Mouse (Mus musculus): ENCODE data around the gene Smyd5.

The Smyd5 gene

GRCm38 (mm10) chr6:85431842-85432431 is at the start of gene Smyd5:
TSS of gene Smyd5 (plus strand) at chr6:85431989.
- in situ Hi-C loops (cut with MboI; ENCODE audit: low pct_unique_long_range_greater_than_20kb in 1 of 2, low sequenced_read_pairs in 2 of 2, unreplicated experiment in 1 of 2) = no loop called here

GRCm38 (mm10) chr6:85382791-85383190 is 49.0 kb upstream of the Smyd5 start:
- in situ Hi-C loops (cut with MboI; ENCODE audit: low pct_unique_long_range_greater_than_20kb in 1 of 2, low sequenced_read_pairs in 2 of 2, unreplicated experiment in 1 of 2) = no loop called here

- in situ Hi-C loops (cut with MboI; ENCODE audit: low pct_unique_long_range_greater_than_20kb in 1 of 2, low sequenced_read_pairs in 2 of 2, unreplicated experiment in 1 of 2) = loop anchor here in 1 of 2 experiments (5.0 kb wide), 1 partner anchor 41 kb away; no protein-coding TSS in a partner anchor
Observed at GRCm38 (mm10) chr6:85388608-85389007, 43.2 kb upstream of the Smyd5 start.

GRCm38 (mm10) chr6:85391803-85392202 is 40.0 kb upstream of the Smyd5 start:
- in situ Hi-C loops (cut with MboI; ENCODE audit: low pct_unique_long_range_greater_than_20kb in 1 of 2, low sequenced_read_pairs in 2 of 2, unreplicated experiment in 1 of 2) = no loop called here

GRCm38 (mm10) chr6:85395360-85395759 is 36.4 kb upstream of the Smyd5 start:
- in situ Hi-C loops (cut with MboI; ENCODE audit: low pct_unique_long_range_greater_than_20kb in 1 of 2, low sequenced_read_pairs in 2 of 2, unreplicated experiment in 1 of 2) = no loop called here

GRCm38 (mm10) chr6:85397165-85397564 is 34.6 kb upstream of the Smyd5 start:
- in situ Hi-C loops (cut with MboI; ENCODE audit: low pct_unique_long_range_greater_than_20kb in 1 of 2, low sequenced_read_pairs in 2 of 2, unreplicated experiment in 1 of 2) = no loop called here

GRCm38 (mm10) chr6:85399715-85400114 is 32.1 kb upstream of the Smyd5 start:
- in situ Hi-C loops (cut with MboI; ENCODE audit: low pct_unique_long_range_greater_than_20kb in 1 of 2, low sequenced_read_pairs in 2 of 2, unreplicated experiment in 1 of 2) = loop anchor here in 1 of 2 experiments (10.0 kb wide), 1 partner anchor 255 kb away; no protein-coding TSS in a partner anchor

- in situ Hi-C loops (cut with MboI; ENCODE audit: low pct_unique_long_range_greater_than_20kb in 1 of 2, low sequenced_read_pairs in 2 of 2, unreplicated experiment in 1 of 2) = loop anchor here in 1 of 2 experiments (10.0 kb wide), 1 partner anchor 258 kb away; no protein-coding TSS in a partner anchor
Observed at GRCm38 (mm10) chr6:85402613-85403012, 29.2 kb upstream of the Smyd5 start.

GRCm38 (mm10) chr6:85403039-85403438 is 28.8 kb upstream of the Smyd5 start:
- in situ Hi-C loops (cut with MboI; ENCODE audit: low pct_unique_long_range_greater_than_20kb in 1 of 2, low sequenced_read_pairs in 2 of 2, unreplicated experiment in 1 of 2) = loop anchor here in 1 of 2 experiments (10.0 kb wide), 1 partner anchor 258 kb away; no protein-coding TSS in a partner anchor

GRCm38 (mm10) chr6:85409003-85409402 is 22.8 kb upstream of the Smyd5 start:
- in situ Hi-C loops (cut with MboI; ENCODE audit: low pct_unique_long_range_greater_than_20kb in 1 of 2, low sequenced_read_pairs in 2 of 2, unreplicated experiment in 1 of 2) = loop anchor here in 1 of 2 experiments (10.0 kb wide), 1 partner anchor 264 kb away; no protein-coding TSS in a partner anchor

- in situ Hi-C loops (cut with MboI; ENCODE audit: low pct_unique_long_range_greater_than_20kb in 1 of 2, low sequenced_read_pairs in 2 of 2, unreplicated experiment in 1 of 2) = loop anchor here (5.0 to 10.0 kb wide), 2 partner anchors 249 to 266 kb away; no protein-coding TSS in a partner anchor
Observed at GRCm38 (mm10) chr6:85410771-85411273, 21.0 kb upstream of the Smyd5 start.

GRCm38 (mm10) chr6:85415829-85416228 is 16.0 kb upstream of the Smyd5 start:
- in situ Hi-C loops (cut with MboI; ENCODE audit: low pct_unique_long_range_greater_than_20kb in 1 of 2, low sequenced_read_pairs in 2 of 2, unreplicated experiment in 1 of 2) = loop anchor here in 1 of 2 experiments (10.0 kb wide), 1 partner anchor 271 kb away; no protein-coding TSS in a partner anchor

GRCm38 (mm10) chr6:85419150-85419549 is 12.6 kb upstream of the Smyd5 start:
- in situ Hi-C loops (cut with MboI; ENCODE audit: low pct_unique_long_range_greater_than_20kb in 1 of 2, low sequenced_read_pairs in 2 of 2, unreplicated experiment in 1 of 2) = loop anchor here in 1 of 2 experiments (10.0 kb wide), 1 partner anchor 274 kb away; no protein-coding TSS in a partner anchor

- in situ Hi-C loops (cut with MboI; ENCODE audit: low pct_unique_long_range_greater_than_20kb in 1 of 2, low sequenced_read_pairs in 2 of 2, unreplicated experiment in 1 of 2) = no loop called here
Observed at GRCm38 (mm10) chr6:85423836-85424379, 7.9 kb upstream of the Smyd5 start, which contains the start of gene Noto. TSS of gene Noto (plus strand) at chr6:85423886.

GRCm38 (mm10) chr6:85431274-85431841 is 431 bp upstream of the Smyd5 start:
- in situ Hi-C loops (cut with MboI; ENCODE audit: low pct_unique_long_range_greater_than_20kb in 1 of 2, low sequenced_read_pairs in 2 of 2, unreplicated experiment in 1 of 2) = no loop called here

GRCm38 (mm10) chr6:85433865-85434264 is 2.1 kb downstream of the Smyd5 start:
- in situ Hi-C loops (cut with MboI; ENCODE audit: low pct_unique_long_range_greater_than_20kb in 1 of 2, low sequenced_read_pairs in 2 of 2, unreplicated experiment in 1 of 2) = no loop called here

- in situ Hi-C loops (cut with MboI; ENCODE audit: low pct_unique_long_range_greater_than_20kb in 1 of 2, low sequenced_read_pairs in 2 of 2, unreplicated experiment in 1 of 2) = no loop called here
Observed at GRCm38 (mm10) chr6:85436204-85436603, 4.4 kb downstream of the Smyd5 start.

GRCm38 (mm10) chr6:85436631-85437030 is 4.8 kb downstream of the Smyd5 start:
- in situ Hi-C loops (cut with MboI; ENCODE audit: low pct_unique_long_range_greater_than_20kb in 1 of 2, low sequenced_read_pairs in 2 of 2, unreplicated experiment in 1 of 2) = no loop called here

- in situ Hi-C loops (cut with MboI; ENCODE audit: low pct_unique_long_range_greater_than_20kb in 1 of 2, low sequenced_read_pairs in 2 of 2, unreplicated experiment in 1 of 2) = no loop called here
Observed at GRCm38 (mm10) chr6:85441142-85441541, 9.4 kb downstream of the Smyd5 start.

Measured in mouse embryonic stem cell (cell line).